Mouse (Mus musculus) liver, embryonic 15.5 days (tissue): Measurements from ENCODE around the gene Spert. TPM values are rescaled to one million over a fixed set of nuclear protein-coding genes. Genes with fewer than 3 reads are reported as not detected.

Experiments used
- ATAC-seq: fragments of 200-750 bp; cut with Nextera tagmentation; 2 replicates; pipeline ENCODE4 v1.8.0; 2017; ENCODE audit warnings: moderate number of reproducible peaks, mild to moderate bottlenecking, moderate library complexity; ENCODE audit not compliant: insufficient read depth
- H3K27ac ChIP-seq: fragments of 300-500 bp; sonication (generic); replicated peaks from 2 replicates; pipeline ENCODE4 v1.5.1; 2015; ENCODE audit warnings: mild to moderate bottlenecking, inconsistent platforms
- H3K27me3 ChIP-seq: fragments of 300-500 bp; sonication (generic); 2 replicates; pipeline ENCODE4 v1.6.1; 2015; ENCODE audit warnings: mild to moderate bottlenecking, inconsistent platforms
- H3K36me3 ChIP-seq: fragments of 300-500 bp; sonication (generic); replicated peaks from 2 replicates; pipeline ENCODE4 v1.6.1; 2015; ENCODE audit warnings: moderate library complexity, mild to moderate bottlenecking, inconsistent platforms
- H3K4me1 ChIP-seq: fragments of 300-500 bp; sonication (generic); replicated peaks from 2 replicates; pipeline ENCODE4 v1.6.1; 2015; ENCODE audit warnings: inconsistent platforms
- H3K4me2 ChIP-seq: fragments of 300-500 bp; sonication (generic); 2 replicates; pipeline ENCODE4 v1.6.1; 2015; ENCODE audit warnings: moderate library complexity, mild to moderate bottlenecking, inconsistent platforms
- H3K4me3 ChIP-seq: fragments of 300-500 bp; sonication (generic); replicated peaks from 2 replicates; pipeline ENCODE4 v1.5.1; 2015; ENCODE audit warnings: mild to moderate bottlenecking, inconsistent platforms
- H3K9ac ChIP-seq: fragments of 300-500 bp; sonication (generic); 2 replicates; pipeline ENCODE4 v1.6.1; 2015; ENCODE audit warnings: moderate library complexity, mild to moderate bottlenecking, inconsistent platforms
- H3K9me3 ChIP-seq: fragments of 300-500 bp; sonication (generic); replicated peaks from 2 replicates; pipeline ENCODE4 v1.6.1; 2016; ENCODE audit warnings: inconsistent platforms
- WGBS: fragments of 180-500 bp; shearing (Covaris S2); methylation state at CpG from one replicate; pipeline ENCODE4 v1.1.7; 2015; ENCODE audit warnings: mixed read lengths; ENCODE audit not compliant: insufficient replicate concordance; 5-methylcytosine and 5-hydroxymethylcytosine counted together
- polyA plus RNA-seq: library from polyadenylated mRNA; unstranded; fragments of >200 nt; fragmentation: Nextera tagmentation; extraction: Ambion mirVana; gene quantifications from 2 replicates; pipeline ENCODE4 v1.2.1, GENCODE M21; 2015

Spert gene
- polyA plus RNA-seq, 1 experiment from 2014 or later = not detected

- Histone ChIP-seq H3K4me3 (no peak overlapping the region), H3K27me3 (no peaks in the 10 kb centered on the region), H3K4me2 (no peak overlapping the region), H3K9me3 (no peaks in the 10 kb centered on the region), H3K36me3 (no peaks in the 10 kb centered on the region), H3K9ac (no peak overlapping the region), H3K4me1 (no peaks in the 10 kb centered on the region), H3K27ac (no peak overlapping the region)
- ATAC-seq = no peak
- 46% methylated on average over 6 of the region's 6 CpGs for WGBS
Measured at GRCm38 (mm10) chr14:75579010-75579409, 13.9 kb downstream of the Spert start.

- Histone ChIP-seq H3K36me3 (no peaks in the 10 kb centered on the region), H3K4me3 (no peak overlapping the region), H3K27ac (no peak overlapping the region), H3K9ac (no peak overlapping the region), H3K4me2 (no peak overlapping the region), H3K4me1 (0 out of 2 replicates have a peak, but pooled peaks cover 2% of the 10 kb centered on the region), H3K27me3 (no peaks in the 10 kb centered on the region), H3K9me3 (no peaks in the 10 kb centered on the region)
- 66% methylated on average over 3 of the region's 3 CpGs for WGBS
- no peak for ATAC-seq
Measured at GRCm38 (mm10) chr14:75566303-75566702, 26.6 kb downstream of the Spert start.

GRCm38 (mm10) chr14:75565534-75566140 is 27.3 kb downstream of the Spert start:
- no peak for ATAC-seq
- H3K4me3 ChIP-seq = no peak overlapping the region
- no peak overlapping the region for H3K27ac ChIP-seq
- H3K9ac ChIP-seq = no peak overlapping the region
- H3K9me3 ChIP-seq = no peaks in the 10 kb centered on the region
- no peaks in the 10 kb centered on the region for H3K27me3 ChIP-seq
- H3K4me2 ChIP-seq = no peak overlapping the region
- H3K4me1 ChIP-seq = 0 out of 2 replicates have a peak, but pooled peaks cover 2% of the 10 kb centered on the region
- WGBS = 65% methylated on average over 14 of the region's 14 CpGs
- no peaks in the 10 kb centered on the region for H3K36me3 ChIP-seq

- no peak for ATAC-seq
- WGBS = 43% methylated on average over 9 of the region's 9 CpGs
- Histone ChIP-seq H3K4me3 (no peak overlapping the region), H3K4me1 (0 out of 2 replicates have a peak, but pooled peaks cover 2% of the 10 kb centered on the region), H3K27me3 (no peaks in the 10 kb centered on the region), H3K4me2 (no peak overlapping the region), H3K27ac (no peak overlapping the region), H3K9me3 (no peaks in the 10 kb centered on the region), H3K9ac (no peak overlapping the region), H3K36me3 (no peaks in the 10 kb centered on the region)
Measured at GRCm38 (mm10) chr14:75561577-75562331, 31.2 kb downstream of the Spert start.

GRCm38 (mm10) chr14:75541731-75542130 is 51.2 kb downstream of the Spert start:
- H3K4me1 ChIP-seq = peaks cover 15% of the 10 kb centered on the region; the same call in 1 of the 2 replicates
- ATAC-seq = no peak
- no peak overlapping the region for H3K4me2 ChIP-seq
- H3K27ac ChIP-seq = no peak overlapping the region
- H3K9ac ChIP-seq = no peak overlapping the region
- no peaks in the 10 kb centered on the region for H3K9me3 ChIP-seq
- H3K4me3 ChIP-seq = no peak overlapping the region
- 58% methylated on average over 8 of the region's 8 CpGs for WGBS
- H3K27me3 ChIP-seq = no peaks in the 10 kb centered on the region
- no peaks in the 10 kb centered on the region for H3K36me3 ChIP-seq

GRCm38 (mm10) chr14:75540996-75541350 is 51.9 kb downstream of the Spert start:
- WGBS = 33% methylated on average over 5 of the region's 5 CpGs
- no peaks in the 10 kb centered on the region for H3K27me3 ChIP-seq

GRCm38 (mm10) chr14:75540216-75540995 is 52.5 kb downstream of the Spert start:
- Histone ChIP-seq H3K4me2 (no peak overlapping the region), H3K4me3 (no peak overlapping the region), H3K9ac (no peak overlapping the region), H3K36me3 (no peaks in the 10 kb centered on the region), H3K27me3 (no peaks in the 10 kb centered on the region), H3K4me1 (peaks cover 15% of the 10 kb centered on the region; the same call in 1 of the 2 replicates), H3K27ac (no peak overlapping the region), H3K9me3 (no peaks in the 10 kb centered on the region)
- WGBS = 64% methylated on average over 17 of the region's 17 CpGs
- ATAC-seq = no peak

More at GRCm38 (mm10) chr14:75540996-75541350, 51.9 kb downstream of the Spert start:
- Histone ChIP-seq H3K27ac (no peak overlapping the region), H3K4me1 (peaks cover 15% of the 10 kb centered on the region; the same call in 1 of the 2 replicates), H3K36me3 (no peaks in the 10 kb centered on the region), H3K4me3 (no peak overlapping the region), H3K9me3 (no peaks in the 10 kb centered on the region), H3K9ac (no peak overlapping the region), H3K4me2 (no peak overlapping the region)
- no peak for ATAC-seq

- ATAC-seq = peak; percentile 67
- no peaks in the 10 kb centered on the region for H3K9me3 ChIP-seq
- H3K36me3 ChIP-seq = no peaks in the 10 kb centered on the region
- no peak overlapping the region for H3K27ac ChIP-seq
- H3K9ac ChIP-seq = no peak overlapping the region
- WGBS = 19% methylated on average over 2 of the region's 2 CpGs
- H3K4me2 ChIP-seq = no peak overlapping the region
- no peak overlapping the region for H3K4me3 ChIP-seq
- peaks cover 15% of the 10 kb centered on the region; the same call in 1 of the 2 replicates for H3K4me1 ChIP-seq
- H3K27me3 ChIP-seq = no peaks in the 10 kb centered on the region
Measured at GRCm38 (mm10) chr14:75539205-75539604, 53.7 kb downstream of the Spert start.

Other genes with a start within 250 kb of the Spert start
- 0.09 and 0.10 TPM in 2 replicates for gene Siah3, start 137.1 kb downstream of the Spert start, polyA plus RNA-seq
- not detected in 2 replicates for gene Erich6b, start 49.1 kb upstream of the Spert start, polyA plus RNA-seq
- 6.9 and 7.1 TPM in 2 replicates for gene Cog3, start 161.4 kb upstream of the Spert start, polyA plus RNA-seq
- 1.5 and 1.8 TPM in 2 replicates for gene Slc25a30, start 193.9 kb upstream of the Spert start, polyA plus RNA-seq